In genomic region chr7:75596058-75596748, GRCm38 (mm10) we compare ENCODE assay signal across 10 mouse cellular contexts.
DNase-seq lines count a peak whose midpoint lies in the region; ATAC-seq and TF ChIP-seq lines count a peak whose summit lies in the region.
"Had no signal": no experiment of that assay in that cellular context is flagged by ENCODE, and none has a peak within 500 bp of the region (broad histone marks: within the 10 kb centered on the region; RNA-seq: fewer than 3 reads in every experiment).

No protein-coding gene starts in this region.

- no peaks in the 10 kb centered on the region for H3K27me3 ChIP-seq in forebrain, embryonic 16.5 days (replicated peaks; ENCODE audit: control insufficient read depth, insufficient read depth, low read length)

- TF ChIP-seq POLR2A in lung, adult 2 months (IDR thresholded peaks at IDR 0.05; ENCODE audit: borderline replicate concordance, extremely low read depth, low read depth, low read length): no peak

- no peak for ATAC-seq in forebrain, embryonic 16.5 days

- H3K4me3 ChIP-seq in lung, adult 2 months (replicated peaks; ENCODE audit: extremely low read depth, low read depth, low read length): peak overlapping the region; percentile 29
- no peak overlapping the region for H3K4me3 ChIP-seq in forebrain, embryonic 16.5 days (replicated peaks; ENCODE audit: low read length)

- 43% methylated on average over 6 of the region's 6 CpGs for WGBS in lung, adult 2 months
- 84% methylated on average over 6 of the region's 6 CpGs for WGBS in forebrain, embryonic 16.5 days

- peaks cover 7% of the 10 kb centered on the region for H3K4me1 ChIP-seq in lung, adult 2 months (ENCODE audit: control insufficient read depth, insufficient read depth, low read length)
- H3K4me1 ChIP-seq in forebrain, embryonic 16.5 days (replicated peaks; ENCODE audit: control insufficient read depth, insufficient read depth, low read length): no peaks in the 10 kb centered on the region

- no peaks in the 10 kb centered on the region for H3K9me3 ChIP-seq in forebrain, embryonic 16.5 days (ENCODE audit: control insufficient read depth, low read length)

- peak; percentile 45 to 51 for DNase-seq in spleen, postnatal 10 days (ENCODE audit: low spot score in 2 of 2)
- no peak for DNase-seq in spleen, adult 18-20 months
- peak; percentile 77 for DNase-seq in c-Kit-positive CD71-negative TER-119-negative erythroid progenitor cells, embryonic 14.5 days (ENCODE audit: low read depth)
- no peak for DNase-seq in lung, adult 2 months
- peak; percentile 69 for DNase-seq in thymus, postnatal 14 days
- DNase-seq in layer of hippocampus, adult 18-20 months (ENCODE audit: low spot score in 2 of 2): no peak
- no peak for DNase-seq in kidney, postnatal 25 days
- DNase-seq: right cerebral cortex, adult 18-20 months had no signal

- H3K27ac ChIP-seq in forebrain, embryonic 16.5 days (ENCODE audit: low read length): no peak overlapping the region
- H3K27ac ChIP-seq: macrophage had no signal

- H3K9ac ChIP-seq in forebrain, embryonic 16.5 days (replicated peaks; ENCODE audit: low read depth, low read length): no peak overlapping the region

- TF ChIP-seq CTCF in lung, adult 2 months (IDR thresholded peaks at IDR 0.05; ENCODE audit: insufficient read depth, low read length): no peak

- no peak overlapping the region for H3K4me2 ChIP-seq in forebrain, embryonic 16.5 days (ENCODE audit: low read length)

- no peaks in the 10 kb centered on the region for H3K36me3 ChIP-seq in forebrain, embryonic 16.5 days (ENCODE audit: control insufficient read depth, insufficient read depth)

Comparison
In these comparisons a context has a peak if more than half of its experiments do, and no peak if none do; other contexts are left out.
1. DNase-seq: peak in spleen, postnatal 10 days (2 of 2), c-Kit-positive CD71-negative TER-119-negative erythroid progenitor cells, embryonic 14.5 days (single experiment) and thymus, postnatal 14 days (single experiment); none in spleen, adult 18-20 months (0 of 2), lung, adult 2 months (single experiment), layer of hippocampus, adult 18-20 months (0 of 2) and kidney, postnatal 25 days (0 of 2).